Mouse (Mus musculus) cerebellum, adult 2 months (tissue): ENCODE results near the gene Hras.

Source experiments
- CTCF ChIP-seq: fragments of 200-500 bp; IDR thresholded peaks from 2 replicates; pipeline ENCODE4 v1.5.1; 2011; ENCODE audit warnings: low read depth, mild to moderate bottlenecking, control low read depth, low read length, moderate library complexity, borderline replicate concordance; ENCODE audit not compliant: insufficient read depth
- POLR2A ChIP-seq: fragments of 200-500 bp; IDR thresholded peaks from 2 replicates; pipeline ENCODE4 v1.6.1; 2011; ENCODE audit warnings: low read length, control low read depth, borderline replicate concordance; ENCODE audit not compliant: insufficient read depth

DNA sequence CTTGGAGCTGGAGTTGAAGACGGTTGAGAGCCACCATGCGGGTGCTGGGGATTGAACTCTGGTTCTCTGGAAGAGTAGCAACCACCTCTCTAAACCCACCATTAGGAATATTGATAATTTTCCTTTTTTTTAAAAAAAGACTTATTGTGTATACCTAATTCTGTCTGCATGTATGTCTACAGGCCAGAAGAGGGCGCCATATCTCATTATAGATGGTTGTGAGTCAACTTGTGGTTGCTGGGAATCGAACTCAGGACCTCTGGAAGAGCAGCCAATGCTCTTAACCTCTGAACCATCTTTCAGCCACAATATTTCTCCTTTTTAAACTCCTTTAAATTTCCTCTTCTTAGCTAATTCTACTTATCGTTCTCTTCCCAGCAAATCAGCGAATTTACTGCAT lies 32.7 kb upstream of the Hras start:
- TF ChIP-seq CTCF (no peak), POLR2A (no peak)
